Mouse (Mus musculus) bone marrow macrophage, adult 2 months (primary cell): Measurements from ENCODE around the gene Olfr26. TPM values are rescaled to one million over a fixed set of nuclear protein-coding genes. Genes with fewer than 3 reads are reported as not detected.
"Not testable (repeated sequence)": the region's sequence is repeated elsewhere in the genome, so short reads cannot be mapped to it uniquely, and the experiment has no call there.

Source experiments
- H3K27ac ChIP-seq: 2 replicates; pipeline ENCODE4 v1.5.1; 2012; ENCODE audit warnings: low read depth, low read length; ENCODE audit not compliant: insufficient read depth
- H3K4me1 ChIP-seq: 2 replicates; pipeline ENCODE4 v1.6.1; 2012; ENCODE audit warnings: low read length; ENCODE audit not compliant: control insufficient read depth, insufficient read depth
- H3K4me3 ChIP-seq: 2 replicates; pipeline ENCODE4 v1.5.1; 2012; ENCODE audit warnings: mild to moderate bottlenecking, low read length, moderate library complexity; ENCODE audit not compliant: insufficient read depth
- CTCF ChIP-seq: IDR thresholded peaks from 2 replicates; pipeline ENCODE4 v1.5.1; 2012; ENCODE audit warnings: low read depth, mild to moderate bottlenecking, low read length, moderate library complexity
- POLR2A ChIP-seq: IDR thresholded peaks from 2 replicates; pipeline ENCODE4 v1.6.1; 2012; ENCODE audit warnings: mild to moderate bottlenecking, low read depth, low read length, borderline replicate concordance
- polyA plus RNA-seq: library from polyadenylated mRNA; stranded (reverse); fragments of >200 nt; gene quantifications from 2 replicates; pipeline ENCODE4 v1.2.4, GENCODE M21; 2012; ENCODE audit not compliant: missing spikeins, insufficient read depth, insufficient read length

Olfr26 gene
- not detected in 2 replicates for polyA plus RNA-seq

- no peak within 1 kb of the TSS for H3K27ac ChIP-seq
- H3K4me3 ChIP-seq: no peak within 1 kb of the TSS
- no peak for TF ChIP-seq CTCF
- TF ChIP-seq POLR2A: no peak
- H3K4me1 ChIP-seq: no peaks in the 10 kb centered on the region
Measured at GRCm38 (mm10) chr9:38854760-38855159, at the start of gene Olfr26. Gene Olfr26, plus strand, starts transcription at chr9:38855060.

DNA sequence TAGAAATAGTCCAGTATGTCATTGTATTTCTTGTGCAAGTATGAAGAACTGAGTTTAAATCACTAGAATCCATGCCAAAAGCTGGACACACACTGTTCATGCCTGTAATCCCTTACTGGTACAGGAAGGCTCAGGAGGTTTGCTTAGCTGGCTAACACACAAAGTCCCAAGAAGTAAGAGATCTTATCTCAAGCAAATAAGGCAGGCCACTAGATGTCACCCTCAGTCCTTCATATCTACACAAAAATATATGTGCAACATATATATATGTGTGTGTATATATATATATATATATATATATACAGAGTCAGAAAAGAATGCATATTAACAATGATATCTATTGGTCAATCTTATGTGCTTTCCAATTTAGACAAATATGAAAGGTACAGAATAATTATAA is 49.2 kb upstream of the Olfr26 start:
- no peak overlapping the region for H3K4me3 ChIP-seq
- peaks cover 3% of the 10 kb centered on the region for H3K4me1 ChIP-seq
- no peak overlapping the region for H3K27ac ChIP-seq
- TF ChIP-seq POLR2A (no peak), CTCF (no peak)

- TF ChIP-seq POLR2A (no peak), CTCF (no peak)
- Histone ChIP-seq H3K27ac (no peak within 1 kb of the TSS), H3K4me1 (peaks cover 9% of the 10 kb centered on the region; the same call in 1 of the 2 replicates), H3K4me3 (no peak within 1 kb of the TSS)
Measured at GRCm38 (mm10) chr9:38814314-38814713, 40.5 kb upstream of the Olfr26 start, which contains the start of gene Olfr922. Gene Olfr922, plus strand, starts transcription at chr9:38814614.

DNA sequence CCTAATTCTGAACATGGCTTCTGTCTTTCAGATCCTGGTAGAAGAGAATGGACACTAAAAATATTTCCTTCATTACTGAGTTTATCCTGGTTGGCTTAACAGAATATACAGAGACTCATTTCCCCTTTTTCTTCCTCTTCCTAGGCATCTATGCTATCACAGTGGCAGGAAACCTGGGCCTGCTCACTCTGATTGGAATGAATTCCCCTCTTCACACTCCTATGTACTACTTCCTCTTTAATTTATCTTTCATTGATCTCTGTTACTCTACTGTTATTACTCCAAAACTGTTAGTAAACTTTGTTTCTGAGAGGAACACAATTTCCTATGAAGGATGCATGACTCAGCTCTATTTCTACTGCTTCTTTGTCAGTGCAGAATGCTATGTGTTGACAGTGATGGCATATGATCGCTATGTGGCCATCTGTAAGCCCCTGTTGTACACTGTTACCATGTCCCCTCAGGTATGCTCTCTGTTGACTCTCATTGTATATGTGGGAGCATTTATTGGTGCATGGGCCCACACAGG is 39.3 kb upstream of the Olfr26 start:
- Histone ChIP-seq H3K27ac (no peak overlapping the region), H3K4me1 (peaks cover 9% of the 10 kb centered on the region; the same call in 1 of the 2 replicates), H3K4me3 (no peak overlapping the region)
- TF ChIP-seq POLR2A: no peak
- no peak for TF ChIP-seq CTCF

GRCm38 (mm10) chr9:38826245-38826644 is 28.6 kb upstream of the Olfr26 start, which contains the start of gene Olfr923:
Gene Olfr923, plus strand, starts transcription at chr9:38826545.
- TF ChIP-seq POLR2A (no peak), CTCF (no peak)
- Histone ChIP-seq H3K27ac (no peak within 1 kb of the TSS), H3K4me1 (peaks cover under 1% of the 10 kb centered on the region), H3K4me3 (no peak within 1 kb of the TSS)

DNA sequence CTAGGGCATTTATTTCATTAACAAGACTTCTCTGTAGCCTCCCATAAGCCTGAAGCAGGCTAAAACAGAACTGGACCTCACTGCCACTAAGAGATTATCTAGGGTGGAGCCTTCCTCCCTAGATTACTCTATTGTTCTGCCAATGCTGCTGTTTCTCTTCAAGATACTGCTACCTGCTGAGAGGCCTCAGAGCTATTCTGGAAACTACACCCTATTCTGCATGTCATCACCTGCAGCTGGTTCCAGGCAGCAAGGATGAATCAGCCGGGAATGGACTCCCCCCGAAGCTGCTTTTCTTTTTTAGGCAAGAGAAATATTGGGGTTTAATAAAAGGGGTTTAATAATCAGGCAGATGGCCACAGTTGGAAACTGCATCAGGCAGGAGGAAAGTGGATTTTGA is 21.8 kb upstream of the Olfr26 start:
- Histone ChIP-seq H3K27ac (no peak overlapping the region), H3K4me3 (no peak overlapping the region), H3K4me1 (no peaks in the 10 kb centered on the region)
- TF ChIP-seq POLR2A: no peak
- no peak for TF ChIP-seq CTCF

DNA sequence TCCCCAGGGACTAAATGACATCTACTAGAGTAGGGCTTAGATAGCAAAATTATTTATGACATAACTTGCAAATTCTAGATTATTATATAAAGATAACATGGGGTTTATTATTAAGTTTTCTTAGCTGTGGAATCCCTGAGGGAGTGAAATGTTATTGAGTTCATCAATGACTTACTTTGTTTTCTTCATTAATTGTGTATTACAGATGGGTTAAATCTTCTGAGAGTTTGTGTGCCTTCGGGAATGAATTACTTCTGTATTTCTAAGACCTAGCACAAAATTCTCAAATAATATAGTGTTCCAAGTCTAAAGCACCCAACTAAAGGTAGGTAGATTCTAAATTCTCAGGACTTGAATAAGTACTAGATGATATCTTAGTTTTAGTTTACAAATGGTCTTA is 10.7 kb upstream of the Olfr26 start, which contains the start of gene Olfr924:
Gene Olfr924 (plus strand): TSS at position 301 of the 400 bp plus-strand sequence.
- Histone ChIP-seq H3K27ac (no peak within 1 kb of the TSS), H3K4me3 (no peak within 1 kb of the TSS), H3K4me1 (no peaks in the 10 kb centered on the region)
- TF ChIP-seq CTCF: no peak
- no peak for TF ChIP-seq POLR2A

- H3K27ac ChIP-seq, H3K4me1 ChIP-seq, H3K4me3 ChIP-seq: not testable (repeated sequence)
Measured at GRCm38 (mm10) chr9:38874880-38875279, 20.0 kb downstream of the Olfr26 start.

DNA sequence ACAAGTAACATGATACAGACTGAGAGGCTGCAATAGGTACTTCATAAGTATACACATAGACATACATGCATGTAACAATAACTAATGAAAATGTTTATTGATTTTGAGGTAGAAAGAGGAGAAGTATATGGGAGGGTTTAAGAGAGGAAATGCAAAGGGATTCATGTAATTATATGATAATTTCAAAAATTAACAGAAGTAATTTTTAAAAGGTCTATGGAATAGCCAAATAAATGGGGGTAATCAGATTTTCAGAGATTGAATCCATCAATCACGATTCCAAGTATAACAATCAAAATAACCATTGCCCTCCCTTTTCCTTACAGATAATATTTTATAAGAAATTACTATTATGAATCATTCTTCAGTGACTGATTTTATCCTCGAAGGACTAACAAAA is 22.0 kb downstream of the Olfr26 start, which contains the start of gene Olfr926:
Gene Olfr926 (plus strand): TSS at position 301 of the 400 bp plus-strand sequence.
- no peak within 1 kb of the TSS for H3K27ac ChIP-seq
- TF ChIP-seq POLR2A (no peak), CTCF (no peak)

More for the DNA sequence above, 22.0 kb downstream of the Olfr26 start, which contains the start of gene Olfr926:
- H3K4me3 ChIP-seq: no peak within 1 kb of the TSS
- no peaks in the 10 kb centered on the region for H3K4me1 ChIP-seq

Other genes starting within 250 kb of the Olfr26 start
- not detected in 2 replicates for gene Olfr914, start 250.0 kb upstream of the Olfr26 start, polyA plus RNA-seq
- gene Olfr916, start 195.2 kb upstream of the Olfr26 start, polyA plus RNA-seq: not detected in 2 replicates
- gene Olfr917, start 189.2 kb upstream of the Olfr26 start, polyA plus RNA-seq: not detected in 2 replicates
- not detected in 2 replicates for gene Olfr918, start 180.5 kb upstream of the Olfr26 start, polyA plus RNA-seq
- not detected in 2 replicates for gene Olfr919, start 151.4 kb upstream of the Olfr26 start, polyA plus RNA-seq
- 211 and 230 TPM in 2 replicates for gene Vwa5a, start 136.8 kb upstream of the Olfr26 start, polyA plus RNA-seq
- gene Olfr920, start 102.8 kb upstream of the Olfr26 start, polyA plus RNA-seq: 1.5 and 2.6 TPM in 2 replicates
- not detected in 2 replicates for gene Olfr921, start 82.0 kb upstream of the Olfr26 start, polyA plus RNA-seq
- not detected in 2 replicates for gene Olfr922, start 40.4 kb upstream of the Olfr26 start, polyA plus RNA-seq
- gene Olfr923, start 28.5 kb upstream of the Olfr26 start, polyA plus RNA-seq: not detected in 2 replicates
- gene Olfr924, start 10.6 kb upstream of the Olfr26 start, polyA plus RNA-seq: not detected in 2 replicates
- not detected in 2 replicates for gene Olfr926, start 22.1 kb downstream of the Olfr26 start, polyA plus RNA-seq
- not detected in 2 replicates for gene Olfr930, start 74.7 kb downstream of the Olfr26 start, polyA plus RNA-seq
- not detected in 2 replicates for gene Olfr933, start 117.3 kb downstream of the Olfr26 start, polyA plus RNA-seq
- not detected in 2 replicates for gene Olfr934, start 133.3 kb downstream of the Olfr26 start, polyA plus RNA-seq
- not detected in 2 replicates for gene Olfr935, start 144.6 kb downstream of the Olfr26 start, polyA plus RNA-seq
- not detected in 2 replicates for gene Olfr146, start 168.3 kb downstream of the Olfr26 start, polyA plus RNA-seq
- not detected in 2 replicates for gene Olfr937, start 209.9 kb downstream of the Olfr26 start, polyA plus RNA-seq
- gene Olfr938, start 223.8 kb downstream of the Olfr26 start, polyA plus RNA-seq: not detected in 2 replicates